Mouse (Mus musculus) heart, embryonic 13.5 days (tissue): ENCODE data around the gene Wfdc6a. TPM values are rescaled to one million over a fixed set of nuclear protein-coding genes. Genes with fewer than 3 reads are reported as not detected.

ENCODE experiments used
- polyA plus RNA-seq: library from polyadenylated mRNA; unstranded; fragments of >200 nt; fragmentation: Nextera tagmentation; extraction: Ambion mirVana; gene quantifications from 2 replicates; pipeline ENCODE4 v1.2.1, GENCODE M21; 2015

The Wfdc6a gene
- polyA plus RNA-seq, 1 experiment from 2014 or later = 0.44 TPM

Other genes starting within 250 kb of the Wfdc6a start
- gene Slpi, start 196.4 kb downstream of the Wfdc6a start, polyA plus RNA-seq = 0.90 and 1.8 TPM in 2 replicates
- gene Rbpjl, start 182.3 kb downstream of the Wfdc6a start, polyA plus RNA-seq = 0.21 and 0.23 TPM in 2 replicates
- 5.2 and 7.7 TPM in 2 replicates for gene Matn4, start 180.3 kb downstream of the Wfdc6a start, polyA plus RNA-seq
- gene Sdc4, start 141.6 kb downstream of the Wfdc6a start, polyA plus RNA-seq = 36.6 and 46.5 TPM in 2 replicates
- gene Sys1, start 128.5 kb downstream of the Wfdc6a start, polyA plus RNA-seq = 37.2 and 43.0 TPM in 2 replicates
- gene Gm20458, start 124.5 kb downstream of the Wfdc6a start, polyA plus RNA-seq = 8.7 and 11.7 TPM in 2 replicates
- not detected in 2 replicates for gene Trp53tg5, start 111.7 kb downstream of the Wfdc6a start, polyA plus RNA-seq
- 8.9 and 17.9 TPM in 2 replicates for gene Dbndd2, start 99.3 kb downstream of the Wfdc6a start, polyA plus RNA-seq
- gene Pigt, start 87.9 kb downstream of the Wfdc6a start, polyA plus RNA-seq = 53.0 and 54.5 TPM in 2 replicates
- gene Wfdc2, start 23.0 kb downstream of the Wfdc6a start, polyA plus RNA-seq = 11.1 and 12.7 TPM in 2 replicates
- gene Spint3, start 12.0 kb downstream of the Wfdc6a start, polyA plus RNA-seq = not detected in 2 replicates
- gene Eppin, start 8.1 kb upstream of the Wfdc6a start, polyA plus RNA-seq = not detected in 2 replicates
- gene Wfdc6b, start 28.1 kb upstream of the Wfdc6a start, polyA plus RNA-seq = not detected in 2 replicates
- gene Wfdc8, start 28.2 kb upstream of the Wfdc6a start, polyA plus RNA-seq = not detected in 2 replicates
- gene Wfdc16, start 53.3 kb upstream of the Wfdc6a start, polyA plus RNA-seq = not detected in 2 replicates
- gene Wfdc10, start 70.6 kb upstream of the Wfdc6a start, polyA plus RNA-seq = not detected in 2 replicates
- not detected in 2 replicates for gene Wfdc9, start 71.1 kb upstream of the Wfdc6a start, polyA plus RNA-seq
- not detected in 2 replicates for gene Wfdc11, start 88.6 kb upstream of the Wfdc6a start, polyA plus RNA-seq
- not detected in 2 replicates for gene Wfdc13, start 99.7 kb upstream of the Wfdc6a start, polyA plus RNA-seq
- not detected in 2 replicates for gene Spint4, start 113.1 kb upstream of the Wfdc6a start, polyA plus RNA-seq
- not detected in 2 replicates for gene Spint5, start 129.9 kb upstream of the Wfdc6a start, polyA plus RNA-seq
- 0.27 and 0.28 TPM in 2 replicates for gene Wfdc3, start 160.5 kb upstream of the Wfdc6a start, polyA plus RNA-seq
- 55.0 and 56.9 TPM in 2 replicates for gene Dnttip1, start 160.5 kb upstream of the Wfdc6a start, polyA plus RNA-seq
- gene Ube2c, start 184.5 kb upstream of the Wfdc6a start, polyA plus RNA-seq = 434 and 464 TPM in 2 replicates
- gene Tnnc2, start 194.5 kb upstream of the Wfdc6a start, polyA plus RNA-seq = 1.0 and 3.8 TPM in 2 replicates
- 26.7 and 31.8 TPM in 2 replicates for gene Snx21, start 200.4 kb upstream of the Wfdc6a start, polyA plus RNA-seq
- 12.0 and 18.0 TPM in 2 replicates for gene Acot8, start 219.4 kb upstream of the Wfdc6a start, polyA plus RNA-seq
- gene Zswim3, start 219.7 kb upstream of the Wfdc6a start, polyA plus RNA-seq = 5.0 and 5.4 TPM in 2 replicates
- gene Zswim1, start 237.2 kb upstream of the Wfdc6a start, polyA plus RNA-seq = 8.7 and 9.0 TPM in 2 replicates
- not detected in 2 replicates for gene Spata25, start 243.1 kb upstream of the Wfdc6a start, polyA plus RNA-seq
- 171 and 180 TPM in 2 replicates for gene Ctsa, start 247.4 kb upstream of the Wfdc6a start, polyA plus RNA-seq
- 44.5 and 46.7 TPM in 2 replicates for gene Neurl2, start 248.0 kb upstream of the Wfdc6a start, polyA plus RNA-seq